Mouse (Mus musculus) intestine, embryonic 14.5 days (tissue): ENCODE results near the gene Catsper4. TPM values are rescaled to one million over a fixed set of nuclear protein-coding genes. Genes with fewer than 3 reads are reported as not detected.
"Not testable (repeated sequence)": the region's sequence is repeated elsewhere in the genome, so short reads cannot be mapped to it uniquely, and the experiment has no call there.

Experiments used
- ATAC-seq: fragments of 200-750 bp; cut with Nextera tagmentation; replicated peaks from 2 replicates; pipeline ENCODE4 v1.8.0; 2017; ENCODE audit warnings: low read depth, moderate number of reproducible peaks, moderate TSS enrichment, moderate library complexity; ENCODE audit not compliant: low FRiP score, low TSS enrichment
- DNase-seq: peaks from one replicate; pipeline ENCODE4 v3.0.0-alpha.2; 2018; ENCODE audit warnings: low spot score
- H3K27ac ChIP-seq: fragments of 300-500 bp; sonication (generic); 2 replicates; pipeline ENCODE4 v1.5.1; 2014; ENCODE audit warnings: low read depth, mild to moderate bottlenecking, control low read depth
- H3K27me3 ChIP-seq: fragments of 300-500 bp; sonication (generic); replicated peaks from 2 replicates; pipeline ENCODE4 v1.6.1; 2014; ENCODE audit warnings: low read length, control low read depth; ENCODE audit not compliant: control insufficient read depth, insufficient read depth
- H3K36me3 ChIP-seq: fragments of 300-500 bp; sonication (generic); 2 replicates; pipeline ENCODE4 v1.6.1; 2014; ENCODE audit warnings: low read length, control low read depth; ENCODE audit not compliant: control insufficient read depth, insufficient read depth
- H3K4me1 ChIP-seq: fragments of 300-500 bp; sonication (generic); replicated peaks from 2 replicates; pipeline ENCODE4 v1.6.1; 2014; ENCODE audit warnings: low read length, control low read depth, mixed read lengths; ENCODE audit not compliant: control insufficient read depth, insufficient read depth
- H3K4me2 ChIP-seq: fragments of 300-500 bp; sonication (generic); 2 replicates; pipeline ENCODE4 v1.6.1; 2014; ENCODE audit warnings: low read length
- H3K4me3 ChIP-seq: fragments of 300-500 bp; sonication (generic); 2 replicates; pipeline ENCODE4 v1.5.1; 2014; ENCODE audit warnings: low read depth, low read length, control low read depth, mixed read lengths
- H3K9ac ChIP-seq: fragments of 300-500 bp; sonication (generic); 2 replicates; pipeline ENCODE4 v1.6.1; 2014; ENCODE audit warnings: mild to moderate bottlenecking, low read length
- H3K9me3 ChIP-seq: fragments of 300-500 bp; sonication (generic); 2 replicates; pipeline ENCODE4 v1.6.1; 2016; ENCODE audit warnings: low read length, control low read depth; ENCODE audit not compliant: control insufficient read depth
- WGBS: fragments of 180-500 bp; shearing (Covaris S2); extraction: QIAGEN DNeasy Blood & Tissue Kit; methylation state at CpG from one replicate; pipeline ENCODE4 v1.1.7; 2014; 5-methylcytosine and 5-hydroxymethylcytosine counted together
- polyA plus RNA-seq: library from polyadenylated mRNA; unstranded; fragments of >200 nt; fragmentation: Nextera tagmentation; extraction: Ambion mirVana; gene quantifications from 2 replicates; pipeline ENCODE4 v1.2.1, GENCODE M21; 2014

The Catsper4 gene
- polyA plus RNA-seq, result 0.19 TPM in 1 of 2 replicates, not detected in the other

DNA sequence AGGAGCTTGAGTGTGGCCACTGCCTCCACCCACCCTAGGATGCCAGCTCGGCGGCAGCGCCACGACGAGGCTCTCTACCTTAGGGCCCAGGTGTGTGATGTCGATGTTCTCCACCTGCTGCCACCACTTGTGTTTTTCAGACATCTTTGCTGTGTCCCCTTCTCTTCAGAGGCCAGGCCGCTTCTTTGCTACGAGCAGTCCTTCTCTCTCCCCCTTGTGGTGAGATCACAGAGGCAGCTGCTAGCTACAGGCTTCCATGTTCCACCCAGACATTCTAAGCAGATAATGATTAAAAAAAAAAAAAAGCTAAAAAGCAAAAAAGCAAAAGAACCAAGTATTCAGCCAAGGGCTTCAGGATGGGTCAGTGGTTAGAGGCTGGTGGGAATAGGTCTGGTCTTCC lies at the start of gene Catsper4:
Gene Catsper4, minus strand, starts transcription at position 190 of the 400 bp plus-strand sequence.
- H3K4me1 ChIP-seq, result no peaks in the 10 kb centered on the region
- no peaks in the 10 kb centered on the region for H3K36me3 ChIP-seq
- 67% methylated on average over 8 of the region's 8 CpGs for WGBS
- H3K4me3 ChIP-seq, result no peak within 1 kb of the TSS
- DNase-seq, result no peak
- no peak within 1 kb of the TSS for H3K9ac ChIP-seq
- H3K4me2 ChIP-seq, result no peak within 1 kb of the TSS
- no peak for ATAC-seq
- no peaks in the 10 kb centered on the region for H3K9me3 ChIP-seq
- no peak within 1 kb of the TSS for H3K27ac ChIP-seq
- no peaks in the 10 kb centered on the region for H3K27me3 ChIP-seq

DNA sequence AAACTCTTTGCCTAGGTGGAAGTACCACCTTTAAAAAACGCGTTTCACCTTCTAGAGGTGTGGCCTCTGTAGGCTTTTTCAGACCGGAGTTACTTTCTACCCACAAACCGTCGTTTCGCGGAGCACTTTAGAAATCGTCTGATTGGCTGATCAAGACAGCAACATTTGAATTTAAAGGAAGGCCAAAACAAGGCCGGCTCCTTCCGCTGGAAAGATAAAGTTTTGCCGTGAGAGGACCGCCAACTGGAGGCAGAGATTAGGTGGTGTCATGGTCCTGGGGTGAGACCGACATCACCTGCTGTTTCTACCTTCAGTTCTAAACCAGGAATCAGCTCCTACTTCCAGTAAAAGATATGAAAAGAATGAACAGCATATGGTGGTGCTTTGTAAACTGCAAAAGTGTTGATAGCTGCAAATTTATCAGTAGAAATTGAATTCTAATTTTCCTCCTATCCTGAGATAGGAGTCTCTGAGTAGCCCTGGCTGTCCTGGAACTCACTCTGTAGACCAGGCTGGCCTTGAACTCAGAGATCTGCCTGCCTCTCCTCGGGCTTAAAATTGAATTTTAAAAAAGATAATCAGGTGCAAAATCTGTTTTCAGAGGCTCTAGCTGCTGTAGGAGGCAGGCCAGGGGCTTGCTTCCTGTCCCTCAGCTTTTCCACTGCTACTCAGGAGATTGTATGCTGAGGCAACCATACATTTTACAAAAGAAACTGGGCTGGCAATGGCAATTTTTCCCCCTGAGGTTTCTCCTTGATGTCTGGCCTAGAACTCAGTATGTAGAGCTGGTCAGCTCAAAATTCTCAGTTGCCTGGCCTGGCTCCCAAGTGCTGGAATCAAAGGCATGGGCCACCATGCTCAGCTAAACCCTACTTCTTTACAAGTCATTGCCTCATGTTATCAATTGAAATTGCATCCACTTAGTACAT lies 46.5 kb upstream of the Catsper4 start:
- Histone ChIP-seq H3K27me3 (no peaks in the 10 kb centered on the region), H3K4me3 (peak overlapping the region; percentile 27), H3K9me3 (no peaks in the 10 kb centered on the region), H3K27ac (peak overlapping the region; percentile 22; the same call in 1 of the 2 replicates), H3K4me2 (peak overlapping the region; percentile 39), H3K9ac (0 out of 2 replicates have a peak overlapping the region, but pooled peaks have one; percentile 20), H3K36me3 (peaks cover 29% of the 10 kb centered on the region), H3K4me1 (0 out of 2 replicates have a peak, but pooled peaks cover 3% of the 10 kb centered on the region)
- 4% methylated on average over 14 of the region's 14 CpGs for WGBS
- DNase-seq (peak; percentile 58), ATAC-seq (no peak)

DNA sequence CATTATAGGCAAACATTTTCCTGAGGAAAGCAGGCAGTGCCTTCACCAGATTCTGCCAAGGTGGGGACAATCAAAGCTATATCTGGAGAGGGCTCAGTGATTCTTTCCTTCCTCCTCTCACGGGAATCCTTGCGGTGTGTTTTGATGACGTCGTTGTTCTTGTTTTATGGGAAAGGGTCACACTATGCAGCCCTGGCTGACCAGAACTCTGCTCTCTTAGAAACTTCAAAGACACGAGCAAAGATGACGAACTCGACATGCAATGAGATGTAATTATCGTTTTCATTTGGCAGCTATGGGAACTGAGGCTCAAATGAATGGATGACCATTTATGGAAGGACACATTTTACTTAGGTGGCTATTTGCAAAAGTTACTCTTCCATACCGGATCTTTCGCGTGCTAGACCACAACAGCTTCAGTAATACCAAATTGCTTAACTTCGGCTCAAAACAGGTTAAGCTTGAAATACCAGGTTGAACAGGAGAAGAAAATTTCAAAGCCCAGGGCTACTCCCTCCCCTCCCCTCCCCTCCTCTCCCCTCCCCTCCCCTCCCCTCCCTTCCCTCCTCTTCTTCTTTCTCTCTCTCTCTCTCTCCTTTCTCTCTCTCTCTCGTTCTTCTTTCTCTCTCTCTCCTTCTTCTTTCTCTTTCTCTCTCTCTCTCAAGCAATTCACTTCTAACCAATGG lies 45.7 kb upstream of the Catsper4 start:
- H3K27me3 ChIP-seq, result no peaks in the 10 kb centered on the region
- WGBS, result 20% methylated on average over 13 of the region's 13 CpGs
- peak overlapping the region; percentile 39 for H3K4me2 ChIP-seq
- no peaks in the 10 kb centered on the region for H3K9me3 ChIP-seq
- 0 out of 2 replicates have a peak overlapping the region, but pooled peaks have one; percentile 20 for H3K9ac ChIP-seq
- 0 out of 2 replicates have a peak, but pooled peaks cover 3% of the 10 kb centered on the region for H3K4me1 ChIP-seq
- DNase-seq (peak; percentile 56), ATAC-seq (no peak; the same call in 1 of the 2 replicates)
- peak overlapping the region; percentile 27 for H3K4me3 ChIP-seq
- H3K36me3 ChIP-seq, result peaks cover 21% of the 10 kb centered on the region
- H3K27ac ChIP-seq, result 0 out of 2 replicates have a peak overlapping the region, but pooled peaks have one; percentile 22

DNA sequence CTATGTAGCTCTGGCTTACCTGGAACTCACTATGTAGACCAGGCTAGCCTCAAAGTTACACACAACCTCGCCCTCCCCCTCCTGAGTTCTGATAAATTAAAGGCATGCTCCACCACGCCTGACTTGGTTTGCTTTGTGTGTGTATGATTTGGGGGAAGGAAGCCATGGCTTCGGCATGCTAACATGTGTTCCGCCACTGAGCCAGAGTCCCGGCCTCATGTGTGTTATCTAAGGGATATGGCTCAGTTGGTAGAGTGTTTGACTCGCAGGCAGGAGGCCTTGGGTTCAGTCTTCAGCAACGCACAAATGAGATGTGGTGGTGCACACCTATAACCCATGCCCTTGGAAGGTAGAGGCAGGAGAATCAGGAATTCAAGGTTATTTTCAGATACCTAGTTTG lies 44.8 kb upstream of the Catsper4 start:
- Histone ChIP-seq H3K27ac (no peak overlapping the region), H3K9ac (no peak overlapping the region), H3K9me3 (no peaks in the 10 kb centered on the region), H3K36me3 (peaks cover 12% of the 10 kb centered on the region; the same call in 1 of the 2 replicates), H3K4me3 (no peak overlapping the region), H3K4me2 (no peak overlapping the region), H3K4me1 (0 out of 2 replicates have a peak, but pooled peaks cover 3% of the 10 kb centered on the region), H3K27me3 (no peaks in the 10 kb centered on the region)
- DNase-seq, result no peak
- no peak for ATAC-seq
- WGBS, result 91% methylated on average over 7 of the region's 7 CpGs

DNA sequence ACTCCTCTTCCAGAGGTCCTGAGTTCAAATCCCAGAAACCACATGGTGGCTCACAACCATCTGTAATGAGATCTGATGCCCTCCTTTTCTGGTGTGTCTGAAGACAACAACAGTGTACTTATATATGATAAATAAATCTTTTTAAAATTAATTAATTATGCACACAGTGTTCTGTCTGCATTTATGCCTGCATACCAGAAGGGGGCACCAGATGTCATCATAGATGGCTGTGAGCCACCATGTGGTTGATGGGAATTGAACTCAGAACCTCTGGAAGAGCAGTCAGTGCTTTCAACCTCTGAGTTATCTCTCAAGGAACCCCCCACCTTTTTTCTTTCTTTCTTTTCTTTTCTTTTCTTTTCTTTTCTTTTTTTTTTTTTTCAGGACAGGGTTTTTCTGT lies 42.4 kb upstream of the Catsper4 start:
- not testable (repeated sequence) for H3K4me3 ChIP-seq, H3K4me2 ChIP-seq, H3K4me1 ChIP-seq, H3K9ac ChIP-seq, H3K36me3 ChIP-seq, H3K9me3 ChIP-seq, H3K27me3 ChIP-seq, ATAC-seq, DNase-seq, H3K27ac ChIP-seq

DNA sequence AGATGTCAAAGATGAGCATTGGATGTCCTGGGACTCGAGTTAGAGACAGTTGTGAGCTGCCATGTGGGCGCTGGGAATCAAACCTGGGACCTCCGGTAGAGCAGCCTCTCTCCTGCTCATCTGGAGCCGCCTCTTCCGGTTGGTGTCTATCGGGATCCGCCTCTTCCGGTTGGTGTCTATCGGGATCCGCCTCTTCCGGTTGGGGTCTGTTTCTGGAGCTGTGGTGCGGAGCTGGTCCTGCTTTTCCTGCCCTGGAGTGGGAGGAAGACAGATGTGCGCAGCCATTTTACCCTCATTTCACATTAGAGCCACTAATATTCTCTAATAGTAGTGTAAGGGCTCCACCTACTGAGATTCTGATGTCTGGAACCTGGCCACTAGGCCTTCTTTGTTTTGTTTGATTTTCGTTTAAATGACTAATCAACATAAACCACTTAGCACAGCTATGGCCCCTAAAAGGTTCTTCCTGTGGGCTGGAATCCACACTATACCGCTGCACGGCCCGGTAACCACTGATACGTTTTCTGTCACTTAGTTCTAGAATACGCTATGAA lies 41.0 kb upstream of the Catsper4 start:
- Histone ChIP-seq H3K9me3 (no peaks in the 10 kb centered on the region), H3K4me1 (0 out of 2 replicates have a peak, but pooled peaks cover 3% of the 10 kb centered on the region), H3K4me2 (no peak overlapping the region), H3K27ac (no peak overlapping the region), H3K27me3 (no peaks in the 10 kb centered on the region), H3K4me3 (no peak overlapping the region), H3K36me3 (no peaks in the 10 kb centered on the region), H3K9ac (no peak overlapping the region)
- peak; percentile 50 for DNase-seq
- no peak for ATAC-seq
- WGBS, result 79% methylated on average over 19 of the region's 19 CpGs

DNA sequence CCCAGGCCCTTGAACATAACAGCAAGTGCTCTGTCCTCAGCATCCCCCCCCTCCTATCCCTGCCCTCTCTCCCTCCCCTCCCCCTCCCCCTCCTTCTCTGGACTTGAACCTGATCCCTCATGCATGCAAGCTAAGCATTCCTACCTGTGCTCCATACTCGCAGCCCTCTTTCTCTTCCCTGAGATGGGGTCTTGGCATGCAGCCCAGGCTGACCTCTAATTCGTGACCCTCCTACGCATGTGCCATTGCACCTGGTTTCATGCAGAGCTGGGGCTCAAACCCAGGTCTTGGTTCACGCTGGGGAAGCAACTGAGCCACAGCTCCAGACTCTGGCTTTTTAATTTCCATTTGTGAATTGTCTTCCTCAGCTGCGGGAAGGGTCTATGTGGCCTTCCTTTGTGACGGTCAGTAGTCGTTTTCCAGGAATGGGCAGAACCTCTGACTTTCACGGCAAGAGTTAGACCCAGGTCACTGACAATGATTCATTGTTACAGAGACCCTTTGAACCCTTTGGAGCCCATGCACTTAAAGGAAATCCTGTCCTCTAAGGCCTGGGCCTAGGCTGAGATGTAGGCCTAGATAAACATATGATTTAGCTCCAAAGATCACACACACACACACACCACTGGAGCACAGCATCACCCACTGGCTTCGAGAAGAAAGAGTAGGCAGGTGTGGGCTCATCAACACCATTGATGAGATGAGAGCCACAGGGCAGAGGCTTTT lies 38.8 kb upstream of the Catsper4 start:
- Histone ChIP-seq H3K36me3 (no peaks in the 10 kb centered on the region), H3K4me2 (no peak overlapping the region), H3K27me3 (no peaks in the 10 kb centered on the region), H3K9ac (no peak overlapping the region), H3K9me3 (no peaks in the 10 kb centered on the region), H3K4me1 (no peaks in the 10 kb centered on the region), H3K27ac (no peak overlapping the region), H3K4me3 (no peak overlapping the region)
- ATAC-seq, result no peak
- no peak for DNase-seq
- 61% methylated on average over 9 of the region's 9 CpGs for WGBS

DNA sequence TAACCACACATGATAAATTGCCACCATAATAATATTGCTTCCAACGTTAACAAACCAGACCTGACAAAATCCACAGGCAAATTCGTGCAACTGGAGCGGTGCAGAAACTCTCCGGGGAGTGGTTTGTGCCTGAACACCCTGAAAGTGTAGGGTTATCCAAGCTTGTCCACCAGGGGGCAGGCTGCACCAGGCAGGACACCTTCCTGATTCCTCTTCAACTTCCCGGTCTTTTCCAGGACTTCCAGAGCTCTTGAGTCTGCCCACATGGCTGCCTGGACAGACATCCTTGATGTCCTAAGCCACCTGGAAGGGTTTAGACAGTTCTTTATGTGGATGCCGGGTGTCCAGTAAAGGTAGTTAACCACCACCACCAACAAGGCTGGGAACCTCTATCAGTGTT lies 36.0 kb upstream of the Catsper4 start:
- Histone ChIP-seq H3K27ac (no peak overlapping the region), H3K4me3 (no peak overlapping the region), H3K4me1 (no peaks in the 10 kb centered on the region), H3K27me3 (no peaks in the 10 kb centered on the region), H3K4me2 (no peak overlapping the region), H3K9me3 (no peaks in the 10 kb centered on the region), H3K36me3 (no peaks in the 10 kb centered on the region), H3K9ac (no peak overlapping the region)
- ATAC-seq, result no peak
- WGBS, result 31% methylated on average over 6 of the region's 6 CpGs
- DNase-seq, result no peak
